19 mouse cellular contexts compared by ENCODE assay signal in the genomic region with DNA sequence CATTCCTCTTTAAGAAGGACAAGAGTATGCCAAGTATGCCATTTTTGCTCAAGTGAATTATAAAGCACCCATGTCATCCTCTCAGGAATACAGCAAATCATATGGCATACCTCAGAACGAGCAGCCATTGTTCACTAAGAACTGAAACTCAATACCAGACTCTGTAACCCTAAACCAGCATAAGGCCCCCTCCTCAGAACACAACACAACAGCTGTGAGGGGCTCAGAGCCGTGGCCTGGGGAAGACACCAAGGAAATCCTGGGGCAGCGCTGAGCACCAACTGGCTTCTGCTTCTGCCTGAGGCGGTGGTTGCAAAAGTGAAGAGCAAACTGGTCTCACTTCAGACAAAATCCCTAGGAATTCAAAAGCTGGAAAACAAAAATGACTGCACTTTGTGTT.
DNase-seq lines count a peak whose midpoint lies in the region; ATAC-seq and TF ChIP-seq lines count a peak whose summit lies in the region.
"Had no signal": no experiment of that assay in that cellular context is flagged by ENCODE, and none has a peak within 500 bp of the region (broad histone marks: within the 10 kb centered on the region; RNA-seq: fewer than 3 reads in every experiment).

No protein-coding gene starts in this region.

- H3K4me2 ChIP-seq in midbrain, postnatal 0 days (ENCODE audit: low read depth, low read length, poor library complexity, severe bottlenecking): no peak overlapping the region
- no peak overlapping the region for H3K4me2 ChIP-seq in limb, embryonic 13.5 days (replicated peaks)
- no peak overlapping the region for H3K4me2 ChIP-seq in neural tube, embryonic 11.5 days (ENCODE audit: low read depth)
- H3K4me2 ChIP-seq: hindbrain, embryonic 12.5 days had no signal

- H3K27me3 ChIP-seq in midbrain, embryonic 10.5 days (ENCODE audit: low read depth, poor library complexity, severe bottlenecking): peaks cover 5% of the 10 kb centered on the region; the same call in 1 of the 2 replicates
- H3K27me3 ChIP-seq in midbrain, postnatal 0 days (ENCODE audit: insufficient read depth, low read length): 0 out of 2 replicates have a peak, but pooled peaks cover 3% of the 10 kb centered on the region
- peaks cover 15% of the 10 kb centered on the region for H3K27me3 ChIP-seq in embryonic facial prominence, embryonic 10.5 days (replicated peaks; ENCODE audit: low read depth, poor library complexity, severe bottlenecking)
- H3K27me3 ChIP-seq in limb, embryonic 13.5 days: no peaks in the 10 kb centered on the region
- H3K27me3 ChIP-seq in neural tube, embryonic 11.5 days (ENCODE audit: control insufficient read depth, insufficient read depth, low read length): no peaks in the 10 kb centered on the region
- H3K27me3 ChIP-seq: forebrain, embryonic 13.5 days; heart, embryonic 13.5 days; hindbrain, embryonic 12.5 days had no signal

- no peak overlapping the region for H3K9ac ChIP-seq in midbrain, postnatal 0 days (replicated peaks; ENCODE audit: low read length, poor library complexity, severe bottlenecking)
- no peak overlapping the region for H3K9ac ChIP-seq in limb, embryonic 13.5 days
- no peak overlapping the region for H3K9ac ChIP-seq in neural tube, embryonic 11.5 days (ENCODE audit: low read length)
- H3K9ac ChIP-seq: forebrain, embryonic 13.5 days; hindbrain, embryonic 12.5 days had no signal

- no peak for TF ChIP-seq CTCF in midbrain, postnatal 0 days (IDR thresholded peaks at IDR 0.05)

- no peak overlapping the region for H3K4me3 ChIP-seq in midbrain, embryonic 10.5 days
- H3K4me3 ChIP-seq in midbrain, postnatal 0 days (ENCODE audit: low read depth, low read length): no peak overlapping the region
- no peak overlapping the region for H3K4me3 ChIP-seq in embryonic facial prominence, embryonic 10.5 days
- no peak overlapping the region for H3K4me3 ChIP-seq in limb, embryonic 13.5 days
- H3K4me3 ChIP-seq in neural tube, embryonic 11.5 days (ENCODE audit: low read depth, low read length): no peak overlapping the region
- H3K4me3 ChIP-seq: forebrain, embryonic 13.5 days; heart, embryonic 13.5 days; hindbrain, embryonic 12.5 days had no signal

- H3K4me1 ChIP-seq in midbrain, embryonic 10.5 days: peaks cover 71% of the 10 kb centered on the region
- 0 out of 2 replicates have a peak, but pooled peaks cover 3% of the 10 kb centered on the region for H3K4me1 ChIP-seq in midbrain, postnatal 0 days (ENCODE audit: insufficient read depth, low read length)
- H3K4me1 ChIP-seq in embryonic facial prominence, embryonic 10.5 days: peaks cover 66% of the 10 kb centered on the region
- peaks cover 57% of the 10 kb centered on the region for H3K4me1 ChIP-seq in limb, embryonic 13.5 days
- peaks cover 29% of the 10 kb centered on the region for H3K4me1 ChIP-seq in neural tube, embryonic 11.5 days (ENCODE audit: control insufficient read depth, insufficient read depth, low read length)

- 9% methylated on average over 4 of the region's 4 CpGs for WGBS in midbrain, embryonic 10.5 days
- 32% methylated on average over 4 of the region's 4 CpGs for WGBS in midbrain, postnatal 0 days
- 8% methylated on average over 4 of the region's 4 CpGs for WGBS in embryonic facial prominence, embryonic 10.5 days
- WGBS in limb, embryonic 13.5 days: 7% methylated on average over 4 of the region's 4 CpGs
- WGBS in neural tube, embryonic 11.5 days: 7% methylated on average over 4 of the region's 4 CpGs

- H3K9me3 ChIP-seq in midbrain, embryonic 10.5 days (replicated peaks): no peaks in the 10 kb centered on the region
- H3K9me3 ChIP-seq in midbrain, postnatal 0 days (ENCODE audit: low read length): no peaks in the 10 kb centered on the region
- H3K9me3 ChIP-seq in embryonic facial prominence, embryonic 10.5 days: no peaks in the 10 kb centered on the region
- H3K9me3 ChIP-seq in limb, embryonic 13.5 days: no peaks in the 10 kb centered on the region
- no peaks in the 10 kb centered on the region for H3K9me3 ChIP-seq in neural tube, embryonic 11.5 days (ENCODE audit: control insufficient read depth, low read length)
- H3K9me3 ChIP-seq: forebrain, embryonic 13.5 days; heart, embryonic 13.5 days; hindbrain, embryonic 12.5 days had no signal

- 0 out of 2 replicates have a peak overlapping the region, but pooled peaks have one; percentile 47 for H3K27ac ChIP-seq in midbrain, embryonic 10.5 days (replicated peaks)
- H3K27ac ChIP-seq in midbrain, postnatal 0 days (ENCODE audit: low read depth, low read length): no peak overlapping the region
- H3K27ac ChIP-seq in embryonic facial prominence, embryonic 10.5 days (replicated peaks): peak overlapping the region; percentile 66
- no peak overlapping the region for H3K27ac ChIP-seq in limb, embryonic 13.5 days
- no peak overlapping the region for H3K27ac ChIP-seq in neural tube, embryonic 11.5 days (ENCODE audit: low read depth, low read length)
- H3K27ac ChIP-seq: forebrain, embryonic 13.5 days; hindbrain, embryonic 12.5 days; macrophage had no signal

- no peaks in the 10 kb centered on the region for H3K36me3 ChIP-seq in midbrain, embryonic 10.5 days
- H3K36me3 ChIP-seq in midbrain, postnatal 0 days (ENCODE audit: insufficient read depth, low read length): no peaks in the 10 kb centered on the region
- H3K36me3 ChIP-seq in embryonic facial prominence, embryonic 10.5 days (replicated peaks): no peaks in the 10 kb centered on the region
- no peaks in the 10 kb centered on the region for H3K36me3 ChIP-seq in limb, embryonic 13.5 days
- H3K36me3 ChIP-seq in neural tube, embryonic 11.5 days (ENCODE audit: control insufficient read depth, insufficient read depth, low read length): no peaks in the 10 kb centered on the region
- H3K36me3 ChIP-seq: heart, embryonic 13.5 days; hindbrain, embryonic 12.5 days had no signal

- no peak for ATAC-seq in midbrain, postnatal 0 days (ENCODE audit: low FRiP score)
- ATAC-seq in limb, embryonic 13.5 days (ENCODE audit: low FRiP score, low read depth): peak; percentile 79
- ATAC-seq in neural tube, embryonic 11.5 days (ENCODE audit: insufficient read depth, low FRiP score, low TSS enrichment): 0 out of 2 replicates have a peak, but pooled peaks have one; percentile 32
- ATAC-seq in megakaryocyte, adult 5-6 weeks (ENCODE audit: poor library complexity, severe bottlenecking): no peak
- ATAC-seq: activated CD4-positive, CD25-positive, alpha-beta regulatory T cell, adult 4 months; CD4-positive, CD25-positive, alpha-beta regulatory T cell, adult 4 months had no signal

- DNase-seq in midbrain, embryonic 10.5 days (ENCODE audit: low spot score): peak; percentile 30
- DNase-seq in midbrain, postnatal 0 days (ENCODE audit: low spot score): no peak
- DNase-seq in embryonic facial prominence, embryonic 10.5 days (ENCODE audit: low spot score): peak; percentile 52
- DNase-seq in neural tube, embryonic 11.5 days (ENCODE audit: low spot score): peak; percentile 45
- DNase-seq in cerebellum, adult 11-12 months: no peak
- DNase-seq: cerebellum, adult 11 months; gastrocnemius, postnatal 10 days; kidney, postnatal 10 days; layer of hippocampus, postnatal 36 days; right cerebral cortex, postnatal 25 days; thymus, adult 2 months had no signal

Comparison
In these comparisons a context has a peak if more than half of its experiments do, and no peak if none do; other contexts are left out.
1. DNase-seq: peak in midbrain, embryonic 10.5 days (single experiment), embryonic facial prominence, embryonic 10.5 days (single experiment) and neural tube, embryonic 11.5 days (single experiment); none in midbrain, postnatal 0 days (single experiment) and cerebellum, adult 11-12 months (single experiment).
2. H3K27ac ChIP-seq: peak in midbrain, embryonic 10.5 days (single experiment) and embryonic facial prominence, embryonic 10.5 days (single experiment); none in midbrain, postnatal 0 days (single experiment), limb, embryonic 13.5 days (single experiment) and neural tube, embryonic 11.5 days (single experiment).
3. ATAC-seq: peak in limb, embryonic 13.5 days (single experiment) and neural tube, embryonic 11.5 days (single experiment); none in midbrain, postnatal 0 days (single experiment) and megakaryocyte, adult 5-6 weeks (single experiment).